Mouse (Mus musculus) embryonic facial prominence, embryonic 13.5 days (tissue): Measurements from ENCODE around the gene Padi3. TPM values are rescaled to one million over a fixed set of nuclear protein-coding genes. Genes with fewer than 3 reads are reported as not detected.

Experiments used
- ATAC-seq: fragments of 200-750 bp; cut with Nextera tagmentation; 2 replicates; pipeline ENCODE4 v1.8.0; 2017; ENCODE audit warnings: low read depth; ENCODE audit not compliant: insufficient number of reproducible peaks, insufficient read depth, low FRiP score, low TSS enrichment
- H3K27ac ChIP-seq: fragments of 300-500 bp; sonication (generic); 2 replicates; pipeline ENCODE4 v1.5.1; 2015; ENCODE audit warnings: moderate library complexity, mild to moderate bottlenecking, inconsistent platforms
- H3K27me3 ChIP-seq: fragments of 300-500 bp; sonication (generic); 2 replicates; pipeline ENCODE4 v1.6.1; 2015; ENCODE audit warnings: mild to moderate bottlenecking, inconsistent platforms
- H3K36me3 ChIP-seq: fragments of 300-500 bp; sonication (generic); 2 replicates; pipeline ENCODE4 v1.6.1; 2015; ENCODE audit warnings: mild to moderate bottlenecking, inconsistent platforms
- H3K4me1 ChIP-seq: fragments of 300-500 bp; sonication (generic); 2 replicates; pipeline ENCODE4 v1.6.1; 2015; ENCODE audit warnings: inconsistent platforms
- H3K4me2 ChIP-seq: fragments of 300-500 bp; sonication (generic); 2 replicates; pipeline ENCODE4 v1.6.1; 2015; ENCODE audit warnings: moderate library complexity, mild to moderate bottlenecking, inconsistent platforms
- H3K4me3 ChIP-seq: fragments of 300-500 bp; sonication (generic); 2 replicates; pipeline ENCODE4 v1.5.1; 2015; ENCODE audit warnings: mild to moderate bottlenecking, inconsistent platforms
- H3K9ac ChIP-seq: fragments of 300-500 bp; sonication (generic); 2 replicates; pipeline ENCODE4 v1.6.1; 2015; ENCODE audit warnings: mild to moderate bottlenecking, inconsistent platforms
- H3K9me3 ChIP-seq: fragments of 300-500 bp; sonication (generic); 2 replicates; pipeline ENCODE4 v1.6.1; 2016; ENCODE audit warnings: inconsistent platforms
- WGBS: fragments of 180-500 bp; shearing (Covaris S2); methylation state at CpG from one replicate; pipeline ENCODE4 v1.1.7; 2015; ENCODE audit warnings: mixed read lengths; 5-methylcytosine and 5-hydroxymethylcytosine counted together
- polyA plus RNA-seq: library from polyadenylated mRNA; unstranded; fragments of >200 nt; fragmentation: Nextera tagmentation; extraction: Ambion mirVana; gene quantifications from 2 replicates; pipeline ENCODE4 v1.2.1, GENCODE M21; 2015

Padi3 gene
- polyA plus RNA-seq, 1 experiment from 2014 or later = 0.28 TPM

DNA sequence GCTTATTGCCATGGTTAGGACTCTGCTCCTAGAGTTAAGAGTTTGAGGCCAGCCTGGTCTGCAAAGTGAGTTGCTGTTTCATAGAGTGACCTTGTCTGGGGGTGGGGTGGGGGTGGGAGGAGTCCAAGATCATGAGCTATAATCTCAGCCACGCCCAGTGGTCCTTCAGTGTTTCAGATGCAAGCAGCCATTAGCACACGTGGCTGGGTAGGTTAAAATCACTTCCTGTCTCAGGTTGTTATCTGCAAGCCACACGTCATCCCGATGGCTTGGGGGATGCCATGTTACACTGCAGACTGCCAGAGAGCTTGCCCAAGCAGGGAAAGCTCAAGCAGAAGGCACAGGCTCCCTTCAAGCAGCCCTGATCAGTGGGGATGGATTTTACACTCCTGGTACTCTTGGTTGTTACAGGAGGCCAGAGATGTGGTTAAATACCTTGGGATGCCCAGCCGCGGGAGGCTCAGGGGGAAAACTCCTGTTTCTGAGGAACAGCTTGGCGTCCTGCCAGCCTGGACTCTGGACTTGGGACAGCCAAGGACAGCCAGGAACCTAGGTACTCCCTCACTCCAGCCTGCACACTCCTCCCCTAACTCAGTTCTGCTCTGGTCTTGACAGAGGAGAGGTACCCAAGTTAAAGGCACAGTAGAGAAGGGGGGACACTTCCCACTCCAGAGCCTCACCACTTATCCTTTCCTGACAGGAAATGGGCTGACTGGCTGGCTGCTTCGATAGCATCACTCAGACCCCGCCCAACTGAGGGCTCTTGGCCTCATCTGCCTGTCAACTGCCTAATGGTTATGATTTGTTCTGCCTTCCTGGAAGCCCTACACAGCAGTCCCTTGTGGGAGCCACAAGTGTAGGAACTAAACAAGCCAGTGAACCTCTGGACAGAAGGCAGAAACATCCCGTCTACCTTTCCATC is 5.8 kb upstream of the Padi3 start:
- no peak overlapping the region for H3K4me2 ChIP-seq
- no peak overlapping the region for H3K27ac ChIP-seq
- WGBS = 46% methylated on average over 10 of the region's 10 CpGs
- H3K4me3 ChIP-seq = no peak overlapping the region
- ATAC-seq = no peak
- no peaks in the 10 kb centered on the region; the same call in 1 of the 2 replicates for H3K27me3 ChIP-seq
- H3K4me1 ChIP-seq = peaks cover 38% of the 10 kb centered on the region
- no peaks in the 10 kb centered on the region for H3K36me3 ChIP-seq
- no peak overlapping the region for H3K9ac ChIP-seq
- no peaks in the 10 kb centered on the region for H3K9me3 ChIP-seq

DNA sequence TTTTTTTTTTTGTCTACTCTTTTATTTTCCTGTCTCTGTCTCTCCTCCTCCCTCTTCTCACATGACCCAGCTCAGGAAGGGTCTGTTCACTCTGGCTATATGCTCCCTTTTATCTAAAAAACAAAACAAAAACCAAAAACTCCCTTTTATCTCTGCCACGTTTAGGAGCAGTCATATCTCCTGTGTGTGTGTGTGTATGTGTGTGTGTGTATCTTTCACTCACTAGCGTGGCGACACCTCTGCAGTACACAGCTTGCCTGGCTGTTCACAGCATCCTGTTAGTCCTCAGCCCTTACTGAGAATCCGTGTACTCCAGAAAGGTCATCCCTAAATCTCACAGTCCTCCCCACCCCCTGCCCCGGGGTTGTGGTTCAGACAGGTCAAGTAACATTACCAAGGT is 5.0 kb upstream of the Padi3 start:
- Histone ChIP-seq H3K4me1 (peaks cover 38% of the 10 kb centered on the region), H3K4me2 (no peak overlapping the region), H3K4me3 (no peak overlapping the region), H3K36me3 (no peaks in the 10 kb centered on the region), H3K27ac (no peak overlapping the region), H3K27me3 (no peaks in the 10 kb centered on the region; the same call in 1 of the 2 replicates), H3K9ac (no peak overlapping the region), H3K9me3 (no peaks in the 10 kb centered on the region)
- no peak for ATAC-seq
- WGBS = 69% methylated on average over 5 of the region's 5 CpGs

- no peaks in the 10 kb centered on the region for H3K9me3 ChIP-seq
- peaks cover 38% of the 10 kb centered on the region for H3K4me1 ChIP-seq
- peak overlapping the region; percentile 67 for H3K4me2 ChIP-seq
- H3K9ac ChIP-seq = peak overlapping the region; percentile 63
- no peaks in the 10 kb centered on the region; the same call in 1 of the 2 replicates for H3K27me3 ChIP-seq
- H3K27ac ChIP-seq = peak overlapping the region; percentile 57
- no peaks in the 10 kb centered on the region for H3K36me3 ChIP-seq
- 21% methylated on average over 36 of the region's 36 CpGs for WGBS
- ATAC-seq = no peak
- peak overlapping the region; percentile 42 for H3K4me3 ChIP-seq
Observed at GRCm38 (mm10) chr4:140814241-140815225, 4.1 kb upstream of the Padi3 start.

DNA sequence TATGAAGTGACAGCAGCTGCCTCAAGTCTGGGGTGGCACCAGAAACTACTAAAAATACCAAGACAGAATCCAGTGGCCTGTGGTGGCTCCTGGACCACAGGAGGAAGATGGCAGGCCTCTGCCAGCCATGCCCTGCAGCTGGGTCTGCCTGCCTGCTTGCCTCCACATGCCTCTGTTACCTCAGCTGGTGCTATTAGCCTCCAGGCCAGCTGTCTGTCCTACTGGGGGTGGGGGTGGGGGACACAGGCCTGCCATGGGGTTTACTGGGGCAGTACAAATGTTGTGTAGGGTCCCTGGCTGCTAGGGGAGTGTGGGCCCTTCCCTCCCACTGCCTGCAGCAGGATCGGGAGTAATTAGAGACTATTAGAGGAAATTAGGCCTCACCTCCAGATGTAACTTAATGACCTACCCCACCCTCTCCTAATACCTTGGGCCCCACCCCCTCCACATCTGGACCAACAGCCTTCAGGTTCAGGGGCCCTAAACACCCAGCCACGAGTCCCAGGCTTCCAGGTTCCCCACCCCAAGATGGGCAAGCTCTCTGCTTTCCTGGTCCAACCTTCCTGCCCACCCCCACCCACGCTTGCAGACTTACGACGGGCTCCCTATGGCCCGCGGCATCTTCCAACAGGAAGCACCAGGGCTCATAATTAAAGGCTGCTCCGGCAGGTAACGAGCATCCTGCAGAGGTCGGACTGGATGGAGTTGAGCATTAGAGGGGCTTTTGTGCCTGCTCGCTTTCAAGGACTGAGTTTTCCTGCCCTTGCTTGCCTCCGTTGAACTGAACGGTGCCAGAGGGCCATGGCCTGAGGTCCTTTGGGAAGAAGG is 3.1 kb upstream of the Padi3 start:
- H3K27me3 ChIP-seq = no peaks in the 10 kb centered on the region; the same call in 1 of the 2 replicates
- no peak for ATAC-seq
- H3K27ac ChIP-seq = peak overlapping the region; percentile 57

GRCm38 (mm10) chr4:140812609-140813008 is 2.2 kb upstream of the Padi3 start:
- no peak overlapping the region for H3K27ac ChIP-seq
- H3K9ac ChIP-seq = no peak overlapping the region
- H3K4me2 ChIP-seq = no peak overlapping the region
- no peaks in the 10 kb centered on the region for H3K36me3 ChIP-seq
- H3K27me3 ChIP-seq = no peaks in the 10 kb centered on the region; the same call in 1 of the 2 replicates
- H3K4me3 ChIP-seq = no peak overlapping the region
- H3K4me1 ChIP-seq = peaks cover 38% of the 10 kb centered on the region
- 23% methylated on average over 13 of the region's 14 CpGs for WGBS
- ATAC-seq = no peak
- no peaks in the 10 kb centered on the region for H3K9me3 ChIP-seq

More for the DNA sequence above, 3.1 kb upstream of the Padi3 start:
- WGBS = 5% methylated on average over 13 of the region's 13 CpGs
- peaks cover 38% of the 10 kb centered on the region for H3K4me1 ChIP-seq
- no peaks in the 10 kb centered on the region for H3K9me3 ChIP-seq
- peak overlapping the region; percentile 42 for H3K4me3 ChIP-seq
- peak overlapping the region; percentile 63; the same call in 1 of the 2 replicates for H3K9ac ChIP-seq
- peak overlapping the region; percentile 67 for H3K4me2 ChIP-seq
- H3K36me3 ChIP-seq = no peaks in the 10 kb centered on the region

GRCm38 (mm10) chr4:140812191-140812590 is 1.7 kb upstream of the Padi3 start:
- H3K9ac ChIP-seq = no peak overlapping the region
- H3K27ac ChIP-seq = no peak overlapping the region
- 58% methylated on average over 8 of the region's 8 CpGs for WGBS
- H3K9me3 ChIP-seq = no peaks in the 10 kb centered on the region
- ATAC-seq = no peak
- no peaks in the 10 kb centered on the region for H3K36me3 ChIP-seq
- H3K4me2 ChIP-seq = no peak overlapping the region
- H3K4me3 ChIP-seq = no peak overlapping the region
- peaks cover 38% of the 10 kb centered on the region for H3K4me1 ChIP-seq
- no peaks in the 10 kb centered on the region; the same call in 1 of the 2 replicates for H3K27me3 ChIP-seq

DNA sequence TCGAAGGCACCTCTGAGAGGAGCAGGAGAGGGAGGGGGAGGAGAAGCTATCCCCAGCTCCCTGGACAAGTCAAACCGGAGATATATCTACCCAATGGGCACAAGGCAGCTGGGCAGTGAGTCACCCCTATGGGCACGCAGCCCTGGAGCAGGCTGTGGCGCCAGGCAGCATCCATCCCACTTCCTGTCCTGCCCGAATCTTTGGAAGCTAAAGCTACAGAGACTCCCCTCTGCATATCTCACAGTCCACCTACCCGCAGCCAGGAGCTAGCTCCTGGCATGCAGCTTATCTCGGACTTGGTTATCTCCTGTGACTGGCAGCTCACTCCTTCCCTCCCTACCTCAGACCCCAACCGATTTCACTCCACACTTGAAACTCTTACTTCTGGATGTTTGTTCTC is 1.3 kb downstream of the Padi3 start:
- ATAC-seq = no peak
- Histone ChIP-seq H3K36me3 (no peaks in the 10 kb centered on the region), H3K27ac (no peak overlapping the region), H3K27me3 (no peaks in the 10 kb centered on the region), H3K4me3 (no peak overlapping the region), H3K9ac (no peak overlapping the region), H3K4me1 (peaks cover 21% of the 10 kb centered on the region), H3K4me2 (no peak overlapping the region), H3K9me3 (no peaks in the 10 kb centered on the region)
- WGBS = 78% methylated on average over 8 of the region's 8 CpGs

DNA sequence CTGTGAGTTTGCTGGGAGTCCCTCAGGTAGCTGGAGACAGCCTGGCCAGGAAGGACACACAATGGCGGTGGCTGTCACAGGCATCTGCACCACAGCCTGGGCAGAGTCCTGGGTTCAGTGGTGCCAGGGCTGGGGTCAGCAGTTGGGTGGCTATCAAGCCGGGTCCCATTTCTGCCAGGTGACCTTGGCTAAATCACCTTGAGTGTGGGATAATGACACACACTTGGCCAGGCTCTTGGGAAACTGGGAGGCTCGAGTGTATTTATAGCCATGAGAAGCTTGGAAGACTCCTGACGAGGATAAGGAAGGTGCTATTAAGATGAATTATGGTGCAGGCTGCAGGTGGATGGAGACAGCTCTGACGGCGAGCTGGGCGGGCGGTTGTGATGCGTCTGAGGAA is 5.8 kb downstream of the Padi3 start:
- H3K36me3 ChIP-seq = no peaks in the 10 kb centered on the region
- WGBS = 83% methylated on average over 9 of the region's 9 CpGs

DNA sequence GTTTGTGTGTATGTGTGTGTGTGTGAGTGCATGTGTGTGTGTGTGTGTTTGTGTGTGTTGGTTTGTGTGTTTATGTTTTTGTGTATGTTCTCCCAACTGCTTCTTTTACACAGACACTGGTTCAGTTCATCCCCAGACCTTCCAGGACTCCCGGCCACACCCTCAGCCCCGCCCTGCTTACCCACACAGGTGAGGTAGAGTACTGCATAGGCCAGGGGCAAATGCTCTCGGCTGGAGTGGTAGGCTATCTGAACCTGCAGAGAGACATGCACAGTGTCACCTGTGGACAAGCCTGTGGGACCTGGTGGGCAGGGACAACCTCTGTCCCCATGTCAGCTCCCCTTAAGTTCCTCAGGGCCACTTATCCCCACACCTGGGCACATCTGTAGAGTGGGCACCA is 9.1 kb downstream of the Padi3 start:
- Histone ChIP-seq H3K27ac (no peak overlapping the region), H3K9me3 (no peaks in the 10 kb centered on the region), H3K9ac (no peak overlapping the region), H3K4me1 (no peaks in the 10 kb centered on the region), H3K4me3 (no peak overlapping the region), H3K27me3 (no peaks in the 10 kb centered on the region), H3K4me2 (no peak overlapping the region), H3K36me3 (no peaks in the 10 kb centered on the region)
- 79% methylated on average over 3 of the region's 3 CpGs for WGBS
- no peak for ATAC-seq

More for the DNA sequence above, 5.8 kb downstream of the Padi3 start:
- no peak for ATAC-seq
- Histone ChIP-seq H3K27me3 (no peaks in the 10 kb centered on the region), H3K4me3 (no peak overlapping the region), H3K27ac (no peak overlapping the region), H3K9me3 (no peaks in the 10 kb centered on the region), H3K9ac (no peak overlapping the region), H3K4me1 (no peaks in the 10 kb centered on the region), H3K4me2 (no peak overlapping the region)

DNA sequence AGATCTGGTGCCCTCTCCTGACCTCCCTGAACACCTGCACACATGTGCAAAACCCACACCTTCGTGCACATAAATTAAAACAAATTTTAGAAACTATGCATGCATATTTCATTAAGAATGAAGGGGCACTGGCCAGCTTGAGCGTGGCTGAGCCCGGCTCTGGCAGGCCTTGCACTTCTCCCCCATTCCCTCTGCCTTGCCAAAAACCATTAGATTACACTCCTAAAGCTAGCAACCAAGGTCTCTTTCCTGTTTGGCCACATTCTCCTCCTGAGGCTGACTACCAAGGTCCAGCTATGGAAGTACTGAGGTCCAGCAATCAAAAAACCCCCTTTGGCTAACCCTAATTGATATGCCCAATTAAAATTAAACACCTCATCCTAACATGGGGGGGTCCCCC is 13.7 kb downstream of the Padi3 start:
- 76% methylated on average over 3 of the region's 3 CpGs for WGBS
- Histone ChIP-seq H3K9ac (no peak overlapping the region), H3K4me1 (no peaks in the 10 kb centered on the region), H3K27ac (no peak overlapping the region), H3K36me3 (no peaks in the 10 kb centered on the region), H3K4me3 (no peak overlapping the region), H3K4me2 (no peak overlapping the region), H3K27me3 (no peaks in the 10 kb centered on the region), H3K9me3 (no peaks in the 10 kb centered on the region)
- no peak for ATAC-seq

DNA sequence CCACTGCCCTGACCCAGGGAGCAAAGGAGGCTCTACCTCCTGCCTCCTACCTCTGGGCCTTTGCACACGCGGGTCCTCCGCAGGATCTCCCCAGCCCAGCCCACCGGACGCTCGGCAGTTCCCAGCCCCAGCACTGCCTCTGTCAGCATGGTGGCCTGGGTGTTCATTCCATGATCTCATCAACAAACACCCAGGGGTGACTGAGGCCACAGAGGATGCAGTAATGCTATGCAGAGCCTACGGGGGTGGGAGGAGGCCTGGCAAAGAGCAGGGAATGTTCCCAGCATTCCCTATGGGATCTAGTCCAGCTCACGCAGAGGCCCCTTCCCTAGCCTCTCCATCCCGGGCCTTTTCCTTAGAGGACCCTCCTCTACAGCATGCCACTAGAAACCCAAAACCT is 15.8 kb downstream of the Padi3 start:
- ATAC-seq = no peak
- WGBS = 79% methylated on average over 9 of the region's 9 CpGs
- no peaks in the 10 kb centered on the region for H3K4me1 ChIP-seq
- H3K27me3 ChIP-seq = no peaks in the 10 kb centered on the region
- H3K4me3 ChIP-seq = no peak overlapping the region
- no peak overlapping the region for H3K27ac ChIP-seq
- no peaks in the 10 kb centered on the region for H3K36me3 ChIP-seq
- no peak overlapping the region for H3K9ac ChIP-seq
- no peaks in the 10 kb centered on the region for H3K9me3 ChIP-seq
- no peak overlapping the region for H3K4me2 ChIP-seq
